8 mouse cellular contexts compared by ENCODE assay signal in genomic region chr17:47010722-47011660, GRCm38 (mm10). TPM values are rescaled to one million over a fixed set of nuclear protein-coding genes. Genes with fewer than 3 reads are reported as not detected.
A peak's percentile ranks its signal among the peaks of the same experiment; 100 is the strongest.
DNase-seq lines count a peak whose midpoint lies in the region; ATAC-seq and TF ChIP-seq lines count a peak whose summit lies in the region.

No protein-coding gene starts in this region.

- H3K27me3 ChIP-seq in ES-Bruce4 (ENCODE audit: control insufficient read depth, insufficient read depth, low read length, poor library complexity, severe bottlenecking) = no peaks in the 10 kb centered on the region
- H3K27me3 ChIP-seq in forebrain, embryonic 11.5 days (ENCODE audit: control insufficient read depth, insufficient read depth, low read length) = no peaks in the 10 kb centered on the region
- H3K27me3 ChIP-seq in neural tube, embryonic 15.5 days (replicated peaks) = no peaks in the 10 kb centered on the region
- H3K27me3 ChIP-seq in thymus, adult 2 months (ENCODE audit: control insufficient read depth, insufficient read depth, low read length) = no peaks in the 10 kb centered on the region

- DNase-seq in c-Kit-positive CD71-negative TER-119-negative erythroid progenitor cells, embryonic 14.5 days (ENCODE audit: low read depth) = peak; percentile 67
- peak; percentile 83 for DNase-seq in forebrain, embryonic 11.5 days (ENCODE audit: low spot score)
- peak; percentile 65 to 72 for DNase-seq in heart, postnatal 14 days
- DNase-seq in layer of hippocampus, adult 11-12 months (ENCODE audit: low spot score) = peak; percentile 78
- DNase-seq in lung, adult 2 months = peak; percentile 45
- peak; percentile 72 for DNase-seq in thymus, adult 2 months

- H3K9me3 ChIP-seq in ES-Bruce4 (replicated peaks; ENCODE audit: control insufficient read depth, insufficient read depth, low read length, poor library complexity, severe bottlenecking) = no peaks in the 10 kb centered on the region
- no peaks in the 10 kb centered on the region for H3K9me3 ChIP-seq in forebrain, embryonic 11.5 days (ENCODE audit: control insufficient read depth, low read length)
- H3K9me3 ChIP-seq in neural tube, embryonic 15.5 days (replicated peaks) = no peaks in the 10 kb centered on the region

- no peaks in the 10 kb centered on the region for H3K36me3 ChIP-seq in ES-Bruce4 (ENCODE audit: control insufficient read depth, insufficient read depth, low read length, poor library complexity, severe bottlenecking)
- no peaks in the 10 kb centered on the region for H3K36me3 ChIP-seq in forebrain, embryonic 11.5 days (ENCODE audit: control insufficient read depth, insufficient read depth, low read length)
- H3K36me3 ChIP-seq in neural tube, embryonic 15.5 days = no peaks in the 10 kb centered on the region
- H3K36me3 ChIP-seq in thymus, adult 2 months (ENCODE audit: control insufficient read depth, insufficient read depth, low read length) = no peaks in the 10 kb centered on the region

- intact Hi-C loops in heart, postnatal 14 days (cut with DNase I) = no loop called here

- H3K27ac ChIP-seq in ES-Bruce4 (ENCODE audit: insufficient read depth, low read length) = 0 out of 2 replicates have a peak overlapping the region, but pooled peaks have one; percentile 23
- no peak overlapping the region for H3K27ac ChIP-seq in forebrain, embryonic 11.5 days (ENCODE audit: low read depth, low read length)
- H3K27ac ChIP-seq in neural tube, embryonic 15.5 days (replicated peaks) = peak overlapping the region; percentile 90
- H3K27ac ChIP-seq in thymus, adult 2 months (ENCODE audit: control insufficient read depth, insufficient read depth, low read length) = no peak overlapping the region

- 14% methylated on average over 25 of the region's 25 CpGs for WGBS in forebrain, embryonic 11.5 days
- 12% methylated on average over 25 of the region's 25 CpGs for WGBS in lung, adult 2 months
- WGBS in neural tube, embryonic 15.5 days = 12% methylated on average over 25 of the region's 25 CpGs
- WGBS in thymus, adult 2 months = 12% methylated on average over 25 of the region's 25 CpGs

- H3K9ac ChIP-seq in ES-Bruce4 (ENCODE audit: low read depth, poor library complexity, severe bottlenecking) = no peak overlapping the region
- no peak overlapping the region; the same call in 1 of the 2 replicates for H3K9ac ChIP-seq in forebrain, embryonic 11.5 days (ENCODE audit: low read length)
- H3K9ac ChIP-seq in neural tube, embryonic 15.5 days (replicated peaks) = peak overlapping the region; percentile 29; the same call in 1 of the 2 replicates

- TF ChIP-seq POLR2A in ES-Bruce4 (IDR thresholded peaks at IDR 0.05; ENCODE audit: insufficient read depth, low read length) = no peak
- TF ChIP-seq POLR2A in lung, adult 2 months (IDR thresholded peaks at IDR 0.05; ENCODE audit: borderline replicate concordance, extremely low read depth, low read depth, low read length) = no peak
- no peak for TF ChIP-seq POLR2A in thymus, adult 2 months (IDR thresholded peaks at IDR 0.05; ENCODE audit: control insufficient read depth, extremely low read depth, insufficient read depth, low read length, poor library complexity)

- H3K4me1 ChIP-seq in ES-Bruce4 (ENCODE audit: control insufficient read depth, insufficient read depth, low read length) = no peaks in the 10 kb centered on the region
- peaks cover 5% of the 10 kb centered on the region for H3K4me1 ChIP-seq in forebrain, embryonic 11.5 days (replicated peaks; ENCODE audit: control insufficient read depth, insufficient read depth, low read length)
- peaks cover 12% of the 10 kb centered on the region for H3K4me1 ChIP-seq in lung, adult 2 months (ENCODE audit: control insufficient read depth, insufficient read depth, low read length)
- H3K4me1 ChIP-seq in neural tube, embryonic 15.5 days = peaks cover 36% of the 10 kb centered on the region
- H3K4me1 ChIP-seq in thymus, adult 2 months (replicated peaks; ENCODE audit: control insufficient read depth, insufficient read depth, low read length) = peaks cover 7% of the 10 kb centered on the region

- TF ChIP-seq CTCF in ES-Bruce4 (IDR thresholded peaks at IDR 0.05; ENCODE audit: low read depth, low read length) = no peak
- TF ChIP-seq CTCF in lung, adult 2 months (IDR thresholded peaks at IDR 0.05; ENCODE audit: insufficient read depth, low read length) = no peak
- TF ChIP-seq CTCF in thymus, adult 2 months (IDR thresholded peaks at IDR 0.05; ENCODE audit: borderline replicate concordance, control insufficient read depth, extremely low read depth, insufficient read depth, low read length, poor library complexity) = no peak

- peak; percentile 77 for ATAC-seq in forebrain, embryonic 11.5 days (replicated peaks; ENCODE audit: low FRiP score)
- peak; percentile 85 for ATAC-seq in neural tube, embryonic 15.5 days (ENCODE audit: low FRiP score)

- TF ChIP-seq EP300 in ES-Bruce4 (IDR thresholded peaks at IDR 0.05; ENCODE audit: insufficient read depth, low read depth, low read length) = no peak

- peak overlapping the region; percentile 28 for H3K4me3 ChIP-seq in ES-Bruce4 (ENCODE audit: low read depth, low read length)
- H3K4me3 ChIP-seq in forebrain, embryonic 11.5 days (ENCODE audit: low read depth, low read length) = peak overlapping the region; percentile 94
- peak overlapping the region; percentile 54 for H3K4me3 ChIP-seq in lung, adult 2 months (replicated peaks; ENCODE audit: extremely low read depth, low read depth, low read length)
- peak overlapping the region; percentile 70 for H3K4me3 ChIP-seq in neural tube, embryonic 15.5 days (replicated peaks)
- no peak overlapping the region for H3K4me3 ChIP-seq in thymus, adult 2 months (ENCODE audit: control insufficient read depth, insufficient read depth, low read length)

- H3K4me2 ChIP-seq in forebrain, embryonic 11.5 days (ENCODE audit: low read depth, low read length, severe bottlenecking) = peak overlapping the region; percentile 65
- peak overlapping the region; percentile 82 for H3K4me2 ChIP-seq in neural tube, embryonic 15.5 days

RNA-seq across cellular contexts. Expression of gene Ubr2, which starts 0.6 kb away (rescaled TPM):
- polyA plus RNA-seq in ES-Bruce4 (2011; ENCODE audit: insufficient read depth, insufficient read length, low read depth, missing spikeins) = 39.3 and 42.5 TPM in 2 replicates
- 20.4 and 21.2 TPM in 2 replicates for polyA plus RNA-seq in forebrain, embryonic 11.5 days (2014; fragmentation: Nextera tagmentation; extraction: Ambion mirVana)
- 10 to 100 TPM; 70.1 to 77.4 TPM for total RNA-seq in heart, postnatal 14 days (2021)
- polyA plus RNA-seq in lung, adult 2 months (2012; rRNA removed) = 27.0 and 31.2 TPM in 2 replicates
- polyA plus RNA-seq in neural tube, embryonic 15.5 days (2015; fragmentation: Nextera tagmentation; extraction: Ambion mirVana) = 15.6 TPM in 2 replicates
- 61.9 and 70.8 TPM in 2 replicates for polyA plus RNA-seq in thymus, adult 2 months (2012; rRNA removed)

Comparison
In these comparisons a context has a peak if more than half of its experiments do, and no peak if none do; other contexts are left out.
1. H3K27ac ChIP-seq: peak in ES-Bruce4 (single experiment) and neural tube, embryonic 15.5 days (single experiment); none in forebrain, embryonic 11.5 days (single experiment) and thymus, adult 2 months (single experiment).
2. Peak in every context shown above with its lines, with median percentiles within 50 percentile points of each other: DNase-seq.